11 mouse cellular contexts compared by ENCODE assay signal in the genomic region with DNA sequence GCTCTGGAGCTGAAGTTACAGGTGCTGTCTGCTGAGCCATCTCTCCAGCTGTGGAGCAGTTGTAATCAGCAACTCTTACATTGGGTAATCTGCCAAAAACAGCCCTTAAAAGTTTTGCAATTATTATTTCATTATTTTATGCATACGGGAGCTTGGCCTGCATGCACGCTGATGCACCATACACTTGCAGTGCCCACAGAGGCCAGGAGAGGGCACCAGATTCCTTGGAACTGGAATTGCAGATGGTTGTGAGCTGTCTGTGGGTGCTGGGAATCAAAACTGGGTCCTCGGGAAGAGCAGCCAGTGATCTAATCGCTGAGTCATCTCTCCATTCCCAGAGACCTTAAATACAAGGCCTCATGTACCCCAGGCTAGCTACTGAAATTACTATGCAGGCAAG. TPM values are rescaled to one million over a fixed set of nuclear protein-coding genes. Genes with fewer than 3 reads are reported as not detected.
DNase-seq lines count a peak whose midpoint lies in the region; ATAC-seq and TF ChIP-seq lines count a peak whose summit lies in the region.
"Had no signal": no experiment of that assay in that cellular context is flagged by ENCODE, and none has a peak within 500 bp of the region (broad histone marks: within the 10 kb centered on the region; RNA-seq: fewer than 3 reads in every experiment).

No protein-coding gene starts in this region.

- no peak overlapping the region for H3K4me2 ChIP-seq in kidney, embryonic 14.5 days (replicated peaks; ENCODE audit: low read depth, low read length)
- H3K4me2 ChIP-seq in liver, postnatal 0 days (ENCODE audit: low read depth, low read length) = no peak overlapping the region
- H3K4me2 ChIP-seq in hindbrain, embryonic 14.5 days (replicated peaks) = no peak overlapping the region
- H3K4me2 ChIP-seq: liver, embryonic 13.5 days had no signal

- no peaks in the 10 kb centered on the region for H3K36me3 ChIP-seq in kidney, embryonic 14.5 days (ENCODE audit: control insufficient read depth, insufficient read depth, low read length)
- H3K36me3 ChIP-seq in liver, postnatal 0 days (replicated peaks; ENCODE audit: insufficient read depth, low read length) = no peaks in the 10 kb centered on the region
- H3K36me3 ChIP-seq in hindbrain, embryonic 14.5 days (replicated peaks; ENCODE audit: control insufficient read depth, insufficient read depth) = no peaks in the 10 kb centered on the region
- H3K36me3 ChIP-seq: liver, embryonic 13.5 days had no signal

- H3K27me3 ChIP-seq in kidney, embryonic 14.5 days (ENCODE audit: control insufficient read depth, insufficient read depth, low read length) = no peaks in the 10 kb centered on the region
- H3K27me3 ChIP-seq in liver, postnatal 0 days (ENCODE audit: insufficient read depth, low read length) = no peaks in the 10 kb centered on the region
- H3K27me3 ChIP-seq in hindbrain, embryonic 14.5 days (ENCODE audit: control insufficient read depth, insufficient read depth, low read length) = no peaks in the 10 kb centered on the region
- H3K27me3 ChIP-seq: liver, embryonic 13.5 days had no signal

- TF ChIP-seq EP300 in liver, postnatal 0 days (IDR thresholded peaks at IDR 0.05; ENCODE audit: low read depth) = no peak

- DNase-seq in kidney, postnatal 10 days = peak; percentile 20
- DNase-seq in B cell, adult 2 months = peak; percentile 20 to 22
- DNase-seq in ES-CJ7 (ENCODE audit: low read depth, low spot score) = peak; percentile 40
- no peak for DNase-seq in liver, postnatal 0 days
- no peak for DNase-seq in adrenal gland, postnatal 25 days
- DNase-seq in hindbrain, embryonic 14.5 days (ENCODE audit: low spot score) = no peak
- DNase-seq: kidney, postnatal 14 days; liver, embryonic 13.5 days; spleen, adult 18-20 months had no signal

- TF ChIP-seq CTCF in liver, postnatal 0 days (IDR thresholded peaks at IDR 0.05; ENCODE audit: low read depth) = peak; percentile 42; the same call in 1 of the 2 replicates

- H3K4me1 ChIP-seq in kidney, embryonic 14.5 days (ENCODE audit: control insufficient read depth, insufficient read depth, low read length) = no peaks in the 10 kb centered on the region
- no peaks in the 10 kb centered on the region for H3K4me1 ChIP-seq in liver, postnatal 0 days (ENCODE audit: insufficient read depth)
- 0 out of 2 replicates have a peak, but pooled peaks cover under 1% of the 10 kb centered on the region for H3K4me1 ChIP-seq in hindbrain, embryonic 14.5 days (replicated peaks; ENCODE audit: control insufficient read depth, insufficient read depth, low read length)
- H3K4me1 ChIP-seq: liver, embryonic 13.5 days had no signal

- no peak overlapping the region for H3K4me3 ChIP-seq in kidney, embryonic 14.5 days (ENCODE audit: low read length)
- H3K4me3 ChIP-seq in liver, postnatal 0 days (ENCODE audit: low read depth, low read length) = no peak overlapping the region
- H3K4me3 ChIP-seq in hindbrain, embryonic 14.5 days (replicated peaks; ENCODE audit: low read length) = no peak overlapping the region
- H3K4me3 ChIP-seq: erythroblast, embryonic 14.5 days; liver, embryonic 13.5 days had no signal

- no peak overlapping the region for H3K27ac ChIP-seq in kidney, embryonic 14.5 days (ENCODE audit: low read depth, low read length)
- no peak overlapping the region for H3K27ac ChIP-seq in liver, postnatal 0 days (ENCODE audit: low read depth)
- H3K27ac ChIP-seq in hindbrain, embryonic 14.5 days = no peak overlapping the region
- H3K27ac ChIP-seq: liver, embryonic 13.5 days had no signal

- 98% methylated on average over 4 of the region's 4 CpGs for WGBS in kidney, embryonic 14.5 days
- 81% methylated on average over 4 of the region's 4 CpGs for WGBS in liver, postnatal 0 days (ENCODE audit: insufficient replicate concordance)
- WGBS in hindbrain, embryonic 14.5 days = 96% methylated on average over 4 of the region's 4 CpGs

- no peak overlapping the region for H3K9ac ChIP-seq in kidney, embryonic 14.5 days (ENCODE audit: low read depth, low read length)
- H3K9ac ChIP-seq in liver, postnatal 0 days (replicated peaks) = no peak overlapping the region
- no peak overlapping the region for H3K9ac ChIP-seq in hindbrain, embryonic 14.5 days
- H3K9ac ChIP-seq: liver, embryonic 13.5 days had no signal

- no peak for ATAC-seq in kidney, embryonic 14.5 days (ENCODE audit: low FRiP score, low TSS enrichment)
- ATAC-seq in liver, postnatal 0 days = no peak
- ATAC-seq in hindbrain, embryonic 14.5 days (ENCODE audit: low FRiP score) = no peak

- 0 out of 2 replicates have a peak, but pooled peaks cover 10% of the 10 kb centered on the region for H3K9me3 ChIP-seq in kidney, embryonic 14.5 days (ENCODE audit: control insufficient read depth, low read length)
- H3K9me3 ChIP-seq in liver, postnatal 0 days (ENCODE audit: low read length) = 0 out of 2 replicates have a peak, but pooled peaks cover 3% of the 10 kb centered on the region
- H3K9me3 ChIP-seq in hindbrain, embryonic 14.5 days (ENCODE audit: control insufficient read depth, low read length) = peaks cover 7% of the 10 kb centered on the region; the same call in 1 of the 2 replicates

RNA-seq across cellular contexts. Expression of a gene that starts 52.6 kb away (rescaled TPM):
- 20.7 and 26.4 TPM in 2 replicates for polyA plus RNA-seq in kidney, embryonic 14.5 days (2014; fragmentation: Nextera tagmentation; extraction: Ambion mirVana)
- 23.1 and 25.7 TPM in 2 replicates for polyA plus RNA-seq in liver, postnatal 0 days (2015; fragmentation: Nextera tagmentation; extraction: Ambion mirVana)
- 60.2 and 64.4 TPM in 2 replicates for total RNA-seq in adrenal gland, postnatal 25 days (2021)
- polyA plus RNA-seq in hindbrain, embryonic 14.5 days (2014; fragmentation: Nextera tagmentation; extraction: Ambion mirVana) = 8.9 and 9.7 TPM in 2 replicates

Comparison
In these comparisons a context has a peak if more than half of its experiments do, and no peak if none do; other contexts are left out.
1. DNase-seq: peak in kidney, postnatal 10 days (single experiment), B cell, adult 2 months (2 of 2) and ES-CJ7 (single experiment); none in liver, postnatal 0 days (single experiment), adrenal gland, postnatal 25 days (single experiment) and hindbrain, embryonic 14.5 days (single experiment).